Mouse (Mus musculus): ENCODE results near the gene Flad1.

Gene Flad1

GRCm38 (mm10) chr3:89425876-89426275, 14.2 kb upstream of the Flad1 start:
- no peak for DNase-seq

GRCm38 (mm10) chr3:89425141-89425525, 13.5 kb upstream of the Flad1 start:
- no peak for DNase-seq

GRCm38 (mm10) chr3:89424416-89425140, 12.9 kb upstream of the Flad1 start:
- no peak for DNase-seq

GRCm38 (mm10) chr3:89422556-89423205, 11.0 kb upstream of the Flad1 start:
- DNase-seq, result no peak

- DNase-seq, result peak; percentile 28
These were observed 10.3 kb upstream of the Flad1 start for GRCm38 (mm10) chr3:89421810-89422473.

- peak; percentile 80 for DNase-seq
These were observed 9.5 kb upstream of the Flad1 start for GRCm38 (mm10) chr3:89421002-89421774.

GRCm38 (mm10) chr3:89420421-89420820, 8.8 kb upstream of the Flad1 start:
- DNase-seq, result no peak

GRCm38 (mm10) chr3:89419981-89420380, 8.3 kb upstream of the Flad1 start:
- DNase-seq, result no peak

- DNase-seq, result peak; percentile 78
These were observed 7.9 kb upstream of the Flad1 start for GRCm38 (mm10) chr3:89419571-89419970.

GRCm38 (mm10) chr3:89418861-89419250, 7.2 kb upstream of the Flad1 start:
- DNase-seq, result peak; percentile 88

GRCm38 (mm10) chr3:89418170-89418860, 6.6 kb upstream of the Flad1 start, which contains the start of the genes Cks1b and Shc1:
Cks1b (minus strand) TSS chr3:89418383.
Shc1 (plus strand) TSS chr3:89418443.
- peak; percentile 91 for DNase-seq

- DNase-seq, result no peak
These were observed 6.1 kb upstream of the Flad1 start for GRCm38 (mm10) chr3:89417840-89418169.

GRCm38 (mm10) chr3:89417131-89417530, 5.5 kb upstream of the Flad1 start:
- no peak for DNase-seq

GRCm38 (mm10) chr3:89416158-89416557, 4.5 kb upstream of the Flad1 start:
- DNase-seq, result no peak

GRCm38 (mm10) chr3:89410864-89411263, 806 bp downstream of the Flad1 start:
- DNase-seq, result no peak

GRCm38 (mm10) chr3:89409701-89410100, 2.0 kb downstream of the Flad1 start:
- DNase-seq, result no peak

- DNase-seq, result no peak
These were observed 3.2 kb downstream of the Flad1 start for GRCm38 (mm10) chr3:89408448-89408847.

- DNase-seq, result no peak
These were observed 4.8 kb downstream of the Flad1 start for GRCm38 (mm10) chr3:89406887-89407286.

GRCm38 (mm10) chr3:89402693-89403092, 9.0 kb downstream of the Flad1 start, which contains the start of gene Lenep:
Lenep (minus strand) TSS chr3:89402793.
- no peak for DNase-seq

- DNase-seq, result no peak
These were observed 10.3 kb downstream of the Flad1 start for GRCm38 (mm10) chr3:89401329-89401728.

GRCm38 (mm10) chr3:89396654-89397005, 15.0 kb downstream of the Flad1 start:
- no peak for DNase-seq

GRCm38 (mm10) chr3:89395806-89396653, 15.6 kb downstream of the Flad1 start:
- DNase-seq, result peak; percentile 81

Measured in lung, postnatal 14 days (tissue).